Mouse (Mus musculus) embryonic facial prominence, embryonic 12.5 days (tissue): Measurements from ENCODE around the gene Bicd1. TPM values are rescaled to one million over a fixed set of nuclear protein-coding genes. Genes with fewer than 3 reads are reported as not detected.

Experiments used
- ATAC-seq: fragments of 200-750 bp; cut with Nextera tagmentation; 2 replicates; pipeline ENCODE4 v1.8.0; 2017; ENCODE audit not compliant: insufficient number of reproducible peaks, insufficient read depth, low FRiP score, low TSS enrichment
- H3K27ac ChIP-seq: fragments of 300-500 bp; sonication (generic); 2 replicates; pipeline ENCODE4 v1.5.1; 2016; ENCODE audit warnings: mild to moderate bottlenecking
- H3K27me3 ChIP-seq: fragments of 300-500 bp; sonication (generic); 2 replicates; pipeline ENCODE4 v1.6.1; 2016; ENCODE audit warnings: mild to moderate bottlenecking, moderate library complexity
- H3K36me3 ChIP-seq: fragments of 300-500 bp; sonication (generic); 2 replicates; pipeline ENCODE4 v1.6.1; 2016; ENCODE audit warnings: mild to moderate bottlenecking
- H3K4me1 ChIP-seq: fragments of 300-500 bp; sonication (generic); 2 replicates; pipeline ENCODE4 v1.6.1; 2016
- H3K4me2 ChIP-seq: fragments of 300-500 bp; sonication (generic); replicated peaks from 2 replicates; pipeline ENCODE4 v1.6.1; 2016; ENCODE audit warnings: mild to moderate bottlenecking, moderate library complexity
- H3K4me3 ChIP-seq: fragments of 300-500 bp; sonication (generic); 2 replicates; pipeline ENCODE4 v1.5.1; 2016; ENCODE audit warnings: mild to moderate bottlenecking
- H3K9ac ChIP-seq: fragments of 300-500 bp; sonication (generic); 2 replicates; pipeline ENCODE4 v1.6.1; 2016; ENCODE audit warnings: mild to moderate bottlenecking, moderate library complexity
- H3K9me3 ChIP-seq: fragments of 300-500 bp; sonication (generic); 2 replicates; pipeline ENCODE4 v1.6.1; 2016; ENCODE audit warnings: mild to moderate bottlenecking, moderate library complexity
- WGBS: fragments of 180-500 bp; shearing (Covaris S2); methylation state at CpG from one replicate; pipeline ENCODE4 v1.1.7; 2016; 5-methylcytosine and 5-hydroxymethylcytosine counted together
- microRNA-seq: library from miRNA; unstranded; fragments of <30 nt; microRNA quantifications from one replicate; pipeline ENCODE4, GENCODE M21; 2017
- polyA plus RNA-seq: library from polyadenylated mRNA; unstranded; fragments of >200 nt; fragmentation: Nextera tagmentation; extraction: Ambion mirVana; gene quantifications from 2 replicates; pipeline ENCODE4 v1.2.1, GENCODE M21; 2016

Gene Bicd1
- polyA plus RNA-seq, 1 experiment from 2014 or later = 7.3 TPM

GRCm38 (mm10) chr6:149580053-149580452 lies 171.4 kb downstream of the Bicd1 start:
- no peaks in the 10 kb centered on the region for H3K4me1 ChIP-seq
- no peaks in the 10 kb centered on the region for H3K36me3 ChIP-seq
- H3K9me3 ChIP-seq = 0 out of 2 replicates have a peak, but pooled peaks cover 7% of the 10 kb centered on the region
- no peak overlapping the region for H3K9ac ChIP-seq
- H3K27ac ChIP-seq = no peak overlapping the region
- no peak overlapping the region for H3K4me3 ChIP-seq
- H3K27me3 ChIP-seq = no peaks in the 10 kb centered on the region
- H3K4me2 ChIP-seq = no peak overlapping the region
- ATAC-seq = no peak

DNA sequence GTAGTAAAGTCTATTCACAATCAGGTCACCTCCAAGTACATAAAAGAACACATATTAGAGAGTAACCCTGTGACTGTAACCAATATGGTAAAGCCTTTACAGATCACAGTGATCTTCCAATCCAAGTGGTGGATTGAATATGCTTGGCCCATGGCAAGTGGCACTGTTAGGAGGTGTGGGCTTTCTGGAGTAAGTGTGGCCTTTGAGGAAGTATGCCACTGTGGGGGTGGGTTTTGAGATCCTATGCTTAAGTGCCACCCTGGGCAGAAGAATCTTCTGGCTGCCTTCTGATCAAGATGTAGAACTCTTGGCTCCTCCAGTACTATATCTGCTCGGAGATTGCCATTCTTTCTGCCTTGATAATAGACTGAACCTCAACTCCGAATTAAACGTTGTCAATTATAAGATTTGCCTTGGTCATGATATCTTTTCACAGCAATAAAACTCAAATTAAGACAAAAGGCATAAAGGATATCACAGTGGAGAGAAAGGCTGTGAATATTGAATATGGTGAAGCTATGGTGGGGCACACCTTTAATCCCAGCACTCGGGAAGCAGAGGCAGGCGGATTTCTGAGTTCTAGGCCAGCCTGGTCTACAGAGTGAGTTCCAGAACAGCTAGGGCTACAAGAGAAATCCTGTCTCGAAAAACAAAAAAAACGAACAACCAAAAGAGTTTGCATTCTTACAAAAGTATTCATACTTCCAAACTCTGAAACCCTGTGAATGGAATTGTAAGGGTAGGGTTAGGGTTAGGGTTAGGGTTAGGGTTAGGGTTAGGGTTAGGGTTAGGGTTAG lies 177.2 kb downstream of the Bicd1 start:
- ATAC-seq = no peak
- WGBS = 87% methylated on average over 7 of the region's 7 CpGs
- 0 out of 2 replicates have a peak, but pooled peaks cover 10% of the 10 kb centered on the region for H3K9me3 ChIP-seq
- H3K4me1 ChIP-seq = no peaks in the 10 kb centered on the region
- no peak overlapping the region for H3K4me3 ChIP-seq
- H3K4me2 ChIP-seq = no peak overlapping the region
- no peak overlapping the region for H3K9ac ChIP-seq
- no peaks in the 10 kb centered on the region for H3K36me3 ChIP-seq
- no peaks in the 10 kb centered on the region for H3K27me3 ChIP-seq
- no peak overlapping the region for H3K27ac ChIP-seq

Small RNA genes lying within 50 kb of the gene (microRNA-seq; reads per million reads assigned to microRNA genes)
- not detected for gene Gm24307

Other genes starting within 250 kb of the Bicd1 start
- gene Amn1, start 220.2 kb upstream of the Bicd1 start, polyA plus RNA-seq = 39.6 and 44.9 TPM in 2 replicates
- 50.8 and 55.2 TPM in 2 replicates for gene Resf1, start 99.5 kb upstream of the Bicd1 start, polyA plus RNA-seq